Mouse (Mus musculus): Measurements from ENCODE around the gene Zfp784. TPM values are rescaled to one million over a fixed set of nuclear protein-coding genes. Genes with fewer than 3 reads are reported as not detected.

The Zfp784 gene
- total and polyA plus RNA-seq, 3 experiments: 0.96 to 2.9 TPM; not detected in 1

GRCm38 (mm10) chr7:5038940-5039339 lies 694 bp upstream of the Zfp784 start:
- TF ChIP-seq CTCF (IDR thresholded peaks at IDR 0.05 in 2 of 3, conservative IDR thresholded peaks at IDR 0.05 in 1 of 3; ENCODE audit: control insufficient read depth in 1 of 3, insufficient read depth in 1 of 3, low read depth in 2 of 3, low read length in 3 of 3, poor library complexity in 1 of 3, severe bottlenecking in 1 of 3) (no peak), TAL1 (IDR thresholded peaks at IDR 0.05; ENCODE audit: low read length) (no peak), GABPA (IDR thresholded peaks at IDR 0.05; ENCODE audit: low read depth, low read length) (no peak), POLR2AphosphoS5 (IDR thresholded peaks at IDR 0.05; ENCODE audit: borderline replicate concordance, low read depth, low read length) (no peak), MXI1 (IDR thresholded peaks at IDR 0.05; ENCODE audit: low read depth, low read length) (0 out of 2 replicates have a peak, but pooled peaks have one; percentile 7), MAX (IDR thresholded peaks at IDR 0.05; ENCODE audit: low read length) (no peak), HCFC1 (IDR thresholded peaks at IDR 0.05; ENCODE audit: low read depth, low read length) (no peak), CHD1 (IDR thresholded peaks at IDR 0.05; ENCODE audit: low read depth, low read length) (no peak), TBP (IDR thresholded peaks at IDR 0.05; ENCODE audit: low read depth, low read length) (no peak), NELFE (IDR thresholded peaks at IDR 0.05; ENCODE audit: low read depth, low read length) (no peak), USF1 (IDR thresholded peaks at IDR 0.05; ENCODE audit: low read depth, low read length) (no peak), MAZ (IDR thresholded peaks at IDR 0.05; ENCODE audit: low read depth, low read length) (0 out of 2 replicates have a peak, but pooled peaks have one; percentile 9), USF2 (IDR thresholded peaks at IDR 0.05; ENCODE audit: borderline replicate concordance in 1 of 2, insufficient read depth in 1 of 2, low read depth in 1 of 2, low read length in 2 of 2) (no peak), SIN3A (IDR thresholded peaks at IDR 0.05; ENCODE audit: low read length) (0 out of 2 replicates have a peak, but pooled peaks have one; percentile 37), NRF1 (IDR thresholded peaks at IDR 0.05; ENCODE audit: insufficient read depth, low read depth, low read length, poor library complexity, severe bottlenecking) (no peak), ELF1 (IDR thresholded peaks at IDR 0.05; ENCODE audit: low read depth, low read length) (no peak)
- peak overlapping the region; percentile 91 for H3K9ac ChIP-seq (ENCODE audit: control insufficient read depth, low read depth, low read length, poor library complexity, severe bottlenecking)
- H3K4me1 ChIP-seq (ENCODE audit: control insufficient read depth in 1 of 2, insufficient read depth in 2 of 2, low read length in 2 of 2): peaks cover 0 to 5% of the 10 kb centered on the region in 2 experiments; a peak in 2 of 4 replicates
- H3K27ac ChIP-seq (ENCODE audit: control insufficient read depth, low read depth, low read length): peak overlapping the region; percentile 91
- H3K79me2 ChIP-seq (ENCODE audit: control insufficient read depth, insufficient read depth, low read length, poor library complexity): no peaks in the 10 kb centered on the region; the same call in 1 of the 2 replicates
- no peaks in the 10 kb centered on the region; a peak in 2 of 4 replicates for H3K36me3 ChIP-seq (ENCODE audit: control insufficient read depth in 1 of 2, insufficient read depth in 2 of 2, low read length in 2 of 2)
- peak; percentile 57 for DNase-seq (ENCODE audit: low read depth, low spot score)
- peak overlapping the region; percentile 93 for H3K4me3 ChIP-seq (ENCODE audit: control insufficient read depth in 1 of 2, insufficient read depth in 1 of 2, low read depth in 2 of 2, low read length in 2 of 2)
- no peaks in the 10 kb centered on the region for H3K27me3 ChIP-seq (ENCODE audit: control insufficient read depth in 1 of 2, insufficient read depth in 2 of 2, low read length in 2 of 2)
- H3K9me3 ChIP-seq (replicated peaks; ENCODE audit: insufficient read depth, low read length): no peaks in the 10 kb centered on the region

DNA sequence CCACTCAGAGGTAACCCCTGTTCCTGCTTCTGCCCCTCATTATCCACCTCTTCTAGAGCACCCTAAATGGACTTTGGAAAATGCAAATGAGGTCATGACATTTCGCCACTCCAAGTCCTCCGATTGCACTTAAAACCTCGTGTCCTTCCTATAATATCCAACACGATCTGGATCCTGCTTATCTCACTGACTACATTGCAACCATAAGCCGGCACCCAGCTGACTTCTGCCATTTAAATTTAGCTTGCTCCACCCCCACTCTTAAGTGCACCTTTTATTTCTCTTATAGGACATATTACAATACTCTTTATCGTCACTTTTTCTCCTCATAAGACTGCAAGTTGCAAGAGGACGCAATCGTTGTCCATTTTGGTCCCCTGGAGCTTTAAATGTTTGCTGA lies 779 bp downstream of the Zfp784 start:
- Histone ChIP-seq H3K9me3 (replicated peaks; ENCODE audit: insufficient read depth, low read length) (no peaks in the 10 kb centered on the region), H3K27ac (ENCODE audit: control insufficient read depth, low read depth, low read length) (peak overlapping the region; percentile 44), H3K79me2 (ENCODE audit: control insufficient read depth, insufficient read depth, low read length, poor library complexity) (no peaks in the 10 kb centered on the region; the same call in 1 of the 2 replicates), H3K4me3 (ENCODE audit: control insufficient read depth in 1 of 2, insufficient read depth in 1 of 2, low read depth in 2 of 2, low read length in 2 of 2) (peak overlapping the region; percentile 93), H3K27me3 (ENCODE audit: control insufficient read depth in 1 of 2, insufficient read depth in 2 of 2, low read length in 2 of 2) (no peaks in the 10 kb centered on the region), H3K9ac (ENCODE audit: control insufficient read depth, low read depth, low read length, poor library complexity, severe bottlenecking) (peak overlapping the region; percentile 91), H3K36me3 (ENCODE audit: control insufficient read depth in 1 of 2, insufficient read depth in 2 of 2, low read length in 2 of 2) (no peaks in the 10 kb centered on the region; a peak in 2 of 4 replicates), H3K4me1 (ENCODE audit: control insufficient read depth in 1 of 2, insufficient read depth in 2 of 2, low read length in 2 of 2) (peaks cover 0 to 5% of the 10 kb centered on the region in 2 experiments; a peak in 2 of 4 replicates)
- TF ChIP-seq MXI1 (IDR thresholded peaks at IDR 0.05; ENCODE audit: low read depth, low read length): peak; percentile 85; the same call in 1 of the 2 replicates
- peak; percentile 89 for TF ChIP-seq ETS1 (IDR thresholded peaks at IDR 0.05; ENCODE audit: low read depth, low read length)
- TF ChIP-seq MAX (IDR thresholded peaks at IDR 0.05; ENCODE audit: low read length): 0 out of 2 replicates have a peak, but pooled peaks have one; percentile 47
- no peak for TF ChIP-seq MAFK (IDR thresholded peaks at IDR 0.05; ENCODE audit: borderline replicate concordance, low read depth, low read length)
- no peak for TF ChIP-seq ZNF384 (IDR thresholded peaks at IDR 0.05; ENCODE audit: low read depth, low read length)
- peak; percentile 52; the same call in 1 of the 2 replicates for TF ChIP-seq USF1 (IDR thresholded peaks at IDR 0.05; ENCODE audit: low read depth, low read length)
- no peak for TF ChIP-seq POLR2AphosphoS2 (IDR thresholded peaks at IDR 0.05; ENCODE audit: low read length)
- TF ChIP-seq MEF2A (IDR thresholded peaks at IDR 0.05; ENCODE audit: extremely low read depth, insufficient replicate concordance, low read depth, low read length, poor library complexity, severe bottlenecking): 0 out of 2 replicates have a peak, but pooled peaks have one; percentile 16
- TF ChIP-seq CHD2 (IDR thresholded peaks at IDR 0.05; ENCODE audit: low read length): no peak; the same call in 1 of the 2 replicates
- no peak for TF ChIP-seq ELF1 (IDR thresholded peaks at IDR 0.05; ENCODE audit: low read depth, low read length)
- 0 out of 2 replicates have a peak, but pooled peaks have one; percentile 8 for TF ChIP-seq TCF12 (IDR thresholded peaks at IDR 0.05; ENCODE audit: low read depth, low read length)
- peak; percentile 91 for TF ChIP-seq SIN3A (IDR thresholded peaks at IDR 0.05; ENCODE audit: low read length)
- no peak for TF ChIP-seq ZMIZ1 (IDR thresholded peaks at IDR 0.05; ENCODE audit: low read depth, low read length)
- peak; percentile 54 for TF ChIP-seq GATA1 (IDR thresholded peaks at IDR 0.05; ENCODE audit: low read depth, low read length)
- DNase-seq (ENCODE audit: low read depth, low spot score): peak; percentile 75
